Mouse (Mus musculus): ENCODE measurements around the gene Asl. TPM values are rescaled to one million over a fixed set of nuclear protein-coding genes. Genes with fewer than 3 reads are reported as not detected.

The Asl gene
- total and polyA plus RNA-seq, 3 experiments = 15.8 to 26.7 TPM; not detected in 1

GRCm38 (mm10) chr5:130076396-130076795, 47.3 kb upstream of the Asl start:
- no peak overlapping the region for H3K27ac ChIP-seq (ENCODE audit: control insufficient read depth, low read depth, low read length)
- H3K27me3 ChIP-seq (ENCODE audit: control insufficient read depth in 1 of 2, insufficient read depth in 2 of 2, low read length in 2 of 2) = no peaks in the 10 kb centered on the region
- H3K9me3 ChIP-seq (replicated peaks; ENCODE audit: insufficient read depth, low read length) = no peaks in the 10 kb centered on the region
- H3K4me3 ChIP-seq (ENCODE audit: control insufficient read depth in 1 of 2, insufficient read depth in 1 of 2, low read depth in 2 of 2, low read length in 2 of 2) = no peak overlapping the region
- no peak for DNase-seq (ENCODE audit: low read depth, low spot score)
- peaks cover 8 to 13% of the 10 kb centered on the region in 2 experiments for H3K4me1 ChIP-seq (ENCODE audit: control insufficient read depth in 1 of 2, insufficient read depth in 2 of 2, low read length in 2 of 2)
- peaks cover 9% of the 10 kb centered on the region for H3K79me2 ChIP-seq (ENCODE audit: control insufficient read depth, insufficient read depth, low read length, poor library complexity)
- peaks cover 0 to 5% of the 10 kb centered on the region in 2 experiments; a peak in 1 of 4 replicates for H3K36me3 ChIP-seq (ENCODE audit: control insufficient read depth in 1 of 2, insufficient read depth in 2 of 2, low read length in 2 of 2)
- H3K9ac ChIP-seq (ENCODE audit: control insufficient read depth, low read depth, low read length, poor library complexity, severe bottlenecking) = no peak overlapping the region
- TF ChIP-seq MXI1 (IDR thresholded peaks at IDR 0.05; ENCODE audit: low read depth, low read length) (no peak), CHD2 (IDR thresholded peaks at IDR 0.05; ENCODE audit: low read length) (no peak), GATA1 (IDR thresholded peaks at IDR 0.05; ENCODE audit: low read depth, low read length) (no peak), ZKSCAN1 (IDR thresholded peaks at IDR 0.05; ENCODE audit: low read depth, low read length) (no peak), POLR2AphosphoS5 (IDR thresholded peaks at IDR 0.05; ENCODE audit: borderline replicate concordance, low read depth, low read length) (no peak), RAD21 (IDR thresholded peaks at IDR 0.05; ENCODE audit: low read depth, low read length) (no peak), ELF1 (IDR thresholded peaks at IDR 0.05; ENCODE audit: low read depth, low read length) (no peak), MAZ (IDR thresholded peaks at IDR 0.05; ENCODE audit: low read depth, low read length) (no peak), GABPA (IDR thresholded peaks at IDR 0.05; ENCODE audit: low read depth, low read length) (no peak), ETS1 (IDR thresholded peaks at IDR 0.05; ENCODE audit: low read depth, low read length) (no peak), POLR2AphosphoS2 (IDR thresholded peaks at IDR 0.05; ENCODE audit: low read length) (no peak), TAL1 (IDR thresholded peaks at IDR 0.05; ENCODE audit: low read length) (no peak), RCOR1 (IDR thresholded peaks at IDR 0.05; ENCODE audit: low read depth, low read length) (no peak), MAX (IDR thresholded peaks at IDR 0.05; ENCODE audit: low read length) (no peak), MEF2A (IDR thresholded peaks at IDR 0.05; ENCODE audit: extremely low read depth, insufficient replicate concordance, low read depth, low read length, poor library complexity, severe bottlenecking) (no peak), MAFK (IDR thresholded peaks at IDR 0.05; ENCODE audit: borderline replicate concordance, low read depth, low read length) (no peak)

GRCm38 (mm10) chr5:130074491-130074890, 45.4 kb upstream of the Asl start:
- H3K36me3 ChIP-seq (ENCODE audit: control insufficient read depth in 1 of 2, insufficient read depth in 2 of 2, low read length in 2 of 2) = no peaks in the 10 kb centered on the region
- H3K27ac ChIP-seq (ENCODE audit: control insufficient read depth, low read depth, low read length) = no peak overlapping the region
- TF ChIP-seq UBTF (IDR thresholded peaks at IDR 0.05; ENCODE audit: borderline replicate concordance, insufficient read depth, low read depth, low read length) = no peak
- TF ChIP-seq EP300 (IDR thresholded peaks at IDR 0.05; ENCODE audit: low read depth in 1 of 2, low read length in 2 of 2) = no peak
- no peak for TF ChIP-seq E2F4 (IDR thresholded peaks at IDR 0.05; ENCODE audit: borderline replicate concordance, low read depth, low read length)
- no peak for TF ChIP-seq MYB (IDR thresholded peaks at IDR 0.05; ENCODE audit: low read depth, low read length)
- TF ChIP-seq GATA1 (IDR thresholded peaks at IDR 0.05; ENCODE audit: low read depth, low read length) = no peak
- TF ChIP-seq SIN3A (IDR thresholded peaks at IDR 0.05; ENCODE audit: low read length) = no peak
- no peak for TF ChIP-seq ZKSCAN1 (IDR thresholded peaks at IDR 0.05; ENCODE audit: low read depth, low read length)
- TF ChIP-seq USF2 (IDR thresholded peaks at IDR 0.05; ENCODE audit: borderline replicate concordance in 1 of 2, insufficient read depth in 1 of 2, low read depth in 1 of 2, low read length in 2 of 2) = no peak
- no peak for TF ChIP-seq ETS1 (IDR thresholded peaks at IDR 0.05; ENCODE audit: low read depth, low read length)
- no peak for TF ChIP-seq POLR2AphosphoS5 (IDR thresholded peaks at IDR 0.05; ENCODE audit: borderline replicate concordance, low read depth, low read length)
- no peak for TF ChIP-seq MAX (IDR thresholded peaks at IDR 0.05; ENCODE audit: low read length)
- no peak for TF ChIP-seq BHLHE40 (IDR thresholded peaks at IDR 0.05; ENCODE audit: borderline replicate concordance, low read depth, low read length)
- TF ChIP-seq POLR2A (IDR thresholded peaks at IDR 0.05; ENCODE audit: control insufficient read depth in 1 of 2, insufficient read depth in 1 of 2, low read depth in 1 of 2, low read length in 2 of 2, poor library complexity in 1 of 2) = no peak
- no peak for TF ChIP-seq HCFC1 (IDR thresholded peaks at IDR 0.05; ENCODE audit: low read depth, low read length)
- TF ChIP-seq TBP (IDR thresholded peaks at IDR 0.05; ENCODE audit: low read depth, low read length) = no peak
- TF ChIP-seq ZC3H11A (IDR thresholded peaks at IDR 0.05; ENCODE audit: low read depth, low read length) = no peak
- TF ChIP-seq NRF1 (IDR thresholded peaks at IDR 0.05; ENCODE audit: insufficient read depth, low read depth, low read length, poor library complexity, severe bottlenecking) = no peak
- no peak overlapping the region for H3K9ac ChIP-seq (ENCODE audit: control insufficient read depth, low read depth, low read length, poor library complexity, severe bottlenecking)
- DNase-seq (ENCODE audit: low read depth, low spot score) = no peak
- H3K9me3 ChIP-seq (replicated peaks; ENCODE audit: insufficient read depth, low read length) = no peaks in the 10 kb centered on the region
- peaks cover 5 to 10% of the 10 kb centered on the region in 2 experiments; a peak in 2 of 4 replicates for H3K4me1 ChIP-seq (ENCODE audit: control insufficient read depth in 1 of 2, insufficient read depth in 2 of 2, low read length in 2 of 2)
- H3K4me3 ChIP-seq (ENCODE audit: control insufficient read depth in 1 of 2, insufficient read depth in 1 of 2, low read depth in 2 of 2, low read length in 2 of 2) = no peak overlapping the region
- H3K79me2 ChIP-seq (ENCODE audit: control insufficient read depth, insufficient read depth, low read length, poor library complexity) = peaks cover 2% of the 10 kb centered on the region; the same call in 1 of the 2 replicates
- no peaks in the 10 kb centered on the region for H3K27me3 ChIP-seq (ENCODE audit: control insufficient read depth in 1 of 2, insufficient read depth in 2 of 2, low read length in 2 of 2)
